Mouse (Mus musculus) neural tube, embryonic 14.5 days (tissue): ENCODE measurements around the gene Hand1. TPM values are rescaled to one million over a fixed set of nuclear protein-coding genes. Genes with fewer than 3 reads are reported as not detected.
A peak's percentile ranks its signal among the peaks of the same experiment; 100 is the strongest.

Experiments used
- ATAC-seq: fragments of 200-750 bp; cut with Nextera tagmentation; 2 replicates; pipeline ENCODE4 v1.8.0; 2017; ENCODE audit warnings: low read depth, mild to moderate bottlenecking, moderate TSS enrichment, moderate library complexity
- H3K27ac ChIP-seq: fragments of 300-500 bp; sonication (generic); 2 replicates; pipeline ENCODE4 v1.5.1; 2014; ENCODE audit warnings: low read depth, mild to moderate bottlenecking, control low read depth, low read length, moderate library complexity, mixed read lengths
- H3K27me3 ChIP-seq: fragments of 300-500 bp; sonication (generic); 2 replicates; pipeline ENCODE4 v1.6.1; 2014; ENCODE audit warnings: low read length; ENCODE audit not compliant: control insufficient read depth, insufficient read depth
- H3K36me3 ChIP-seq: fragments of 300-500 bp; sonication (generic); 2 replicates; pipeline ENCODE4 v1.6.1; 2014; ENCODE audit warnings: low read length, mixed read lengths; ENCODE audit not compliant: control insufficient read depth, insufficient read depth
- H3K4me1 ChIP-seq: fragments of 300-500 bp; sonication (generic); 2 replicates; pipeline ENCODE4 v1.6.1; 2014; ENCODE audit warnings: low read length; ENCODE audit not compliant: control insufficient read depth, insufficient read depth
- H3K4me2 ChIP-seq: fragments of 300-500 bp; sonication (generic); 2 replicates; pipeline ENCODE4 v1.6.1; 2014; ENCODE audit warnings: mild to moderate bottlenecking, low read depth, low read length, control low read depth
- H3K4me3 ChIP-seq: fragments of 300-500 bp; sonication (generic); 2 replicates; pipeline ENCODE4 v1.5.1; 2014; ENCODE audit warnings: low read depth, low read length, control low read depth, mixed read lengths
- H3K9ac ChIP-seq: fragments of 300-500 bp; sonication (generic); replicated peaks from 2 replicates; pipeline ENCODE4 v1.6.1; 2014; ENCODE audit warnings: low read depth, mild to moderate bottlenecking, control low read depth, low read length, mixed read lengths
- H3K9me3 ChIP-seq: fragments of 300-500 bp; sonication (generic); 2 replicates; pipeline ENCODE4 v1.6.1; 2016; ENCODE audit warnings: low read length; ENCODE audit not compliant: control insufficient read depth
- WGBS: fragments of 180-500 bp; shearing (Covaris S2); extraction: QIAGEN DNeasy Blood & Tissue Kit; methylation state at CpG from one replicate; pipeline ENCODE4 v1.1.7; 2014; 5-methylcytosine and 5-hydroxymethylcytosine counted together
- polyA plus RNA-seq: library from polyadenylated mRNA; unstranded; fragments of >200 nt; fragmentation: Nextera tagmentation; extraction: Ambion mirVana; gene quantifications from 2 replicates; pipeline ENCODE4 v1.2.1, GENCODE M21; 2014

The Hand1 gene
- polyA plus RNA-seq, 1 experiment from 2014 or later = 0.11 TPM

DNA sequence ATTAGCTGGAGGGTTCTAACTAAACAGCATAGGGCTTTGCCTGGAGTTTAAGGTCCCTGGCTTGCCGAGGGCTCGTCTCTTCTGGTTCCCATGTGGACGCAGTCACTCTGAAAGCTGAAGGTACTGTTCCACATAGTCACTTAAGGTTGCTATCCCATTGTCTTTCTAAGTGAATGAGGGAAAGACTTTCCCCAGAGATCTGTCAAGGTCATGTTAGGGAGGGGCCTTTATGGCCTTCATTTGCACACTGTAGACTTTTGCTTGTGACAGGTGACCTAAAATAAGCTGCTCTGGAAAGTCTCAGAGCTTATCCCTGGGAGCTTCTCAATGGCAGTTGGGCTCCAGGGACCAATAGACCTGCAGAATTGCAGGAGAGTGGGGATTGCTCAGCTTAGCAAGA, 19.0 kb downstream of the Hand1 start:
- H3K9ac ChIP-seq = no peak overlapping the region
- no peaks in the 10 kb centered on the region for H3K27me3 ChIP-seq
- no peak overlapping the region for H3K4me3 ChIP-seq
- H3K9me3 ChIP-seq = no peaks in the 10 kb centered on the region
- WGBS = 88% methylated on average over 3 of the region's 3 CpGs
- peaks cover 21% of the 10 kb centered on the region for H3K36me3 ChIP-seq
- no peaks in the 10 kb centered on the region for H3K4me1 ChIP-seq
- H3K4me2 ChIP-seq = no peak overlapping the region
- no peak overlapping the region for H3K27ac ChIP-seq
- no peak for ATAC-seq

DNA sequence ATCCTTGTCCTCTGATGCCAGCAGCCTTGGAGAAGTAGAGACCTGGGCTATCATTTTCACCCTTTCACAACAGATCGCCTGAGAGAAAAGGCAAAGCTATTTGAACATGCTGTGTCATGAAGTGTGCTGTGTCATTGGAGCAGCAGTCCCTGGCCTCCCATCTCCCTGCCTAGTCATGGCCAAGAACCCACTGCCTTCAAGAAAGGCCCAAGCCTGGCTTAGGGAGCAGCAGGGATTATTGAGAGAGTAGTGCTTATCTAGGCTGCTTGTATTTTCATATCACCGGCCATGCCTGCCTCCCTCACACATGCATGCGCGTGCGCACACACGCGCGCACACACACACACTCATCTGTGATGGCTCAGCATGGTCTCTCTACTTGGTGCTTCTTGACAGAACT, 20.4 kb downstream of the Hand1 start:
- WGBS = 95% methylated on average over 8 of the region's 8 CpGs
- H3K4me1 ChIP-seq = no peaks in the 10 kb centered on the region
- no peaks in the 10 kb centered on the region for H3K27me3 ChIP-seq
- H3K27ac ChIP-seq = no peak overlapping the region
- peaks cover 21% of the 10 kb centered on the region for H3K36me3 ChIP-seq
- no peak overlapping the region for H3K4me3 ChIP-seq
- H3K9ac ChIP-seq = no peak overlapping the region
- ATAC-seq = no peak
- no peaks in the 10 kb centered on the region for H3K9me3 ChIP-seq
- H3K4me2 ChIP-seq = no peak overlapping the region

DNA sequence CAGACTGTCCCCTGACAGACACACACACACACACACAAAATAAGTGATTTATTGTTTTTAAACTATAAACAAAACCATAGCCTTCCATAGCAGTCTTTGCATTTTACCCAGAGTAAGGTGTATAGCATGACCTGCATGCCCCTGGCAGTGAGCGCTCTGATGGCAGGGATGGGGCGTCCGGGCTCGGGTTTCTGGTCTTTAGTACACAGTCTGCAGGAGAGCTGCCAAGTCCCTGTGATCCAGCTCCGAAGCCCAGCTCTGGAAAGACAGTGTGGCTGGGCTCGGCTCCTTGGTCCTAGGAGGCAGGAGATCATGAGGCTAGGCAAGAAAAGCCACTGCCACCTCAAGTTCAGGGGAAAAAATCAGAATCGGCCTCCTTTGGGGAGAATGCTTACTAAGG, 21.6 kb downstream of the Hand1 start:
- no peaks in the 10 kb centered on the region for H3K27me3 ChIP-seq
- WGBS = 92% methylated on average over 7 of the region's 7 CpGs
- H3K36me3 ChIP-seq = peaks cover 21% of the 10 kb centered on the region

DNA sequence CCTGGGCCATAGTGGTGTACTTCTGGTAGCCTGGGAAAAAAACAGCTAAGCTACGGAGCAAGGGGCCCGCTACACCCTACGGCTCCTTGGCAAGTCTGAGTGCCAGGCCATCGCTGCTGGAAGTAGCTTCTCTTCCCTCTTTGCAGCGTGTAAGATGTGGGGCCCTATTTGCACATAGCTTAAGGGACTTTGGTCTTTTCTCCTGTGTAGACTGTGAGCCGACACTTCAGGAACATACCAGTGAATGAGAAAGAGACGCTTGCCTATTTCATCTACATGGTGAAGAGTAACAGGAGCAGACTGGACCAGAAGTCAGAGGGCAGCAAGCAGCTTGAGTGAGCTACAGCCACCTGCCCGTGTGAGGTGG, 22.9 kb downstream of the Hand1 start:
- Histone ChIP-seq H3K9ac (no peak overlapping the region), H3K27ac (no peak overlapping the region), H3K4me1 (0 out of 2 replicates have a peak, but pooled peaks cover 3% of the 10 kb centered on the region), H3K9me3 (no peaks in the 10 kb centered on the region), H3K4me3 (no peak overlapping the region), H3K4me2 (no peak overlapping the region), H3K36me3 (peaks cover 21% of the 10 kb centered on the region), H3K27me3 (no peaks in the 10 kb centered on the region)
- no peak for ATAC-seq
- 99% methylated on average over 8 of the region's 8 CpGs for WGBS

More for the DNA sequence above, 21.6 kb downstream of the Hand1 start:
- Histone ChIP-seq H3K4me2 (no peak overlapping the region), H3K4me1 (no peaks in the 10 kb centered on the region), H3K9me3 (no peaks in the 10 kb centered on the region), H3K9ac (no peak overlapping the region), H3K4me3 (no peak overlapping the region), H3K27ac (no peak overlapping the region)
- no peak for ATAC-seq

DNA sequence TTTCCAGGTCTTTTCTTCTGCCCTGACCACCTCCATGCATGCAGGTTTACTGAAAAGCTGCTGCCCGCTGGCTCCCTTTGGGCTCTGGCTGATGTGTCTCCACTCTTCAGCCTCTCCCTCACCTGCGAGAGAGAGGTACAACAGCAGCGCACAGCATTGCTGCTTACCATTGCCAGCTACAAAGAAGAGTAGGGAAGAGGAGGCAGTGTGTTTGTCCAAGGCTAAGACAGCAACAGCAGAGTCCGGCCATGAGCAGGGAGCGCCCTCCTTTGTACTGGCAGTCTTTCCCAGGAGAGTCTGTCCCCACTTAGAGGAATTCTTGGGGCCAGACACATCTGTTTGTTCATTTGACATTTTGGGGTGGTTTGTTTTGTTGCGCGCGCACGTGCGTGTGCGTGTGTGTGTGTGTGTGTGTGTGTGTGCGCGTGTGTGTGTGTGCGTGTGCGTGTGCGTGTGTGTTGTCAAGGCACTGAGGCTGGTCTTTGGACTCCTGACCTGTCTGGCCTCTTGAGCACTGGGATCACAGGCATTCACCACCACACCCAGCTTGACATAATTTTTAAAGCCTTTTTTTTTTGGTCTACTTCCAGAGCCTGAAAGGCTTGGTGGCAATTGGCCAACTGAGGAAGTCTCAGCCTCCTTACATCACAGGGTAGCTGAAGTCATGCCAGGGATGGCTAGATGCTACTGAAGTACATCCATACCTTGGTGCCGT, 23.4 kb downstream of the Hand1 start:
- Histone ChIP-seq H3K36me3 (peaks cover 21% of the 10 kb centered on the region), H3K4me3 (no peak overlapping the region), H3K9me3 (no peaks in the 10 kb centered on the region), H3K4me1 (0 out of 2 replicates have a peak, but pooled peaks cover 3% of the 10 kb centered on the region), H3K4me2 (no peak overlapping the region), H3K9ac (no peak overlapping the region), H3K27me3 (no peaks in the 10 kb centered on the region), H3K27ac (no peak overlapping the region)
- 95% methylated on average over 17 of the region's 17 CpGs for WGBS
- ATAC-seq = no peak

DNA sequence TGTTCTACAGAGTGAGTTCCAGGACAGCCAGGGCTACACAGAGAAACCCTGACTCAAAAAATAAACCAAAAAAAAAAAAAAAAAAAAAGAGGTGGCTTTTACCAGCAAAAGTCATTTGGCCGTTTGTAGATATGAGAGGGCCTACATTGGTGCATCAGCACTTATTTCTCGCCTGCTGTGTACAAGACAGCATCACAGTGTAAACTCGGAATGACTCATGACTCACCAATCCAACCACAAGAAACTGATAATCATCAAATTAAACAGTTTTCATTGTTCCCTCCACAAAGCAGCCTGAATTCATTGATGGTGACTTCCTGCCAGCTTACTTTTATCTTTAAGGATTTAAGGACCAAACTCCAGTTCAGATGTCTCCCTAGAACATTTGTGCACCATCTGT, 27.6 kb downstream of the Hand1 start:
- Histone ChIP-seq H3K36me3 (peaks cover 6% of the 10 kb centered on the region; the same call in 1 of the 2 replicates), H3K27ac (no peak overlapping the region), H3K9ac (no peak overlapping the region), H3K4me1 (peaks cover 27% of the 10 kb centered on the region), H3K27me3 (no peaks in the 10 kb centered on the region), H3K9me3 (no peaks in the 10 kb centered on the region), H3K4me2 (no peak overlapping the region), H3K4me3 (no peak overlapping the region)
- no peak for ATAC-seq
- WGBS = 78% methylated on average over 3 of the region's 3 CpGs

DNA sequence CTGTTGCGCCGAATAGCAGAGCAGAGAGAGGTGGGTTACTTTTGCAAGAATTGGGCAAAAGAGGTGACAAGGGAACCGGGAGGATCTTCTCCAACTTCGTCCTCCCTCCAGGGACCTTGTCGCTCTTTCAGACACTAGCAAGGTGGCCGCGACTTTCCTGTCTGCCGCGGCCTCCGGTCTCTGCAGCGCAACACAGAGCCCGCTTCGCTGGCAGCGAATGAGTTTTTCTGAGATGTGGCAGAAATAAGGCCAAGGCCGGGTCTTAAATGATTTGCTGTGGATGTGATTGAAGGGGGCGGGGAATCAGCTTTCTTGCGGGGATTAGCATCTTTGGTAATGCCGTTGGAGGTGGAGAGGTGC, 30.1 kb downstream of the Hand1 start:
- Histone ChIP-seq H3K27ac (no peak overlapping the region), H3K27me3 (no peaks in the 10 kb centered on the region), H3K4me3 (peak overlapping the region; percentile 98), H3K36me3 (no peaks in the 10 kb centered on the region), H3K9ac (peak overlapping the region; percentile 90), H3K4me2 (peak overlapping the region; percentile 93), H3K4me1 (peaks cover 27% of the 10 kb centered on the region), H3K9me3 (no peaks in the 10 kb centered on the region)
- under 1% methylated on average over 18 of the region's 18 CpGs for WGBS
- no peak for ATAC-seq

DNA sequence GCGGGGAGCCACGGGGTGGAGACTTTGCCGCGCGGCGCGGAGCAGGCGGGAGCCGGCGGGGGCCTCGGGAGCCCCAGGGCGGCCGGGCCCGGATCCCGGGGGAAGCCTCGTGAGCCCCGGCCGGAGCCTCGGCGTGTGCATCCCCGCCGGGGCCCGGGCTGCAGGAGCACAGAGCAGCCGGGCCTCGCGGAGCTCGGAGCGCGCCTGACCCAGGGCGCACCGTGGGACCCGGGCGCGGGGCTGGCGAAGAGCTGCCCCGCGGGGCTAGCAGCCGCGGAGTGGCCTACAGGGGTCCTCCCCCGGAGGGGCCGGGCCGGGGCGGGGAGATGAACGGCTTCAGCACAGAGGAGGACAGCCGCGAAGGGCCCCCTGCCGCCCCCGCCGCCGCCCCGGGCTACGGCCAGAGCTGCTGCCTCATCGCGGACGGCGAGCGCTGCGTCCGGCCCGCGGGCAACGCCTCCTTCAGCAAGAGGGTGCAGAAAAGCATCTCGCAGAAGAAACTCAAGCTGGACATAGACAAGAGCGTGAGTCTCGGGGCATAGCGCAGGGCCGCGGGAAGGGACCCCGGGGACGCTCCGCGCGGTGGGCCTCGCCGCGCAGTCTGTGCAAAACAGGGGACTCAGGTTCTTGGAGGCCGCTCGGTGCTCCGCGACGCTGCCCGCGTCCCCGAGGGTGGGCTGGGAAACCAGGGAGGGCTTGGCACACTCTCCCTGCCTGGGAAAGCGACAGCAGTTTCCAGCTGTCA, 30.7 kb downstream of the Hand1 start:
- WGBS = 0% methylated on average over 65 of the region's 85 CpGs
- H3K36me3 ChIP-seq = no peaks in the 10 kb centered on the region
- H3K4me1 ChIP-seq = peaks cover 27% of the 10 kb centered on the region
- H3K27me3 ChIP-seq = no peaks in the 10 kb centered on the region
- peak overlapping the region; percentile 55 for H3K27ac ChIP-seq
- peak overlapping the region; percentile 93 for H3K4me2 ChIP-seq
- H3K9ac ChIP-seq = peak overlapping the region; percentile 90
- no peaks in the 10 kb centered on the region for H3K9me3 ChIP-seq
- peak overlapping the region; percentile 98 for H3K4me3 ChIP-seq
- ATAC-seq = peak; percentile 66
